Mouse (Mus musculus): Measurements from ENCODE around the gene Il12rb1.

DNA sequence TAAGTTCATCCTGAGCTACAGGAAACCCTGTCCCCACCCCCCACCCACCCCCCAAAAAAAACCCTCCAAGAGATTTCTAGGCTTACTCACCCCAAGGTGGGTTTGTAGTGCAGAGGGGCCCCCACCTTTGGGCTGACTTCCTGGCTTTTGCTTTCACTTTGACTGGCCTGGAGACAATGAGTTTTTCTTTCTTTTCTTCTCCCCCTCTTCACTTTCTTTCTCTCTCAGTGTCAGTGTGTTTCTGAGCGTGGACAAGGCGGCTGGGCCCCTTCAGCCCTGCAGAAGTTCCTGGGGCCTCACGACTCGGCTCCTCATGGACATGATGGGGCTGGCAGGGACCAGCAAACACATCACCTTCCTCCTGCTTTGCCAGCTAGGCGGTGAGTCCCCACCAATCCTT, at the start of gene Il12rb1:
- TF ChIP-seq CTCF (IDR thresholded peaks at IDR 0.05; ENCODE audit: extremely low read depth, insufficient read depth, low read length), result no peak
- no peak for TF ChIP-seq POLR2A (IDR thresholded peaks at IDR 0.05; ENCODE audit: extremely low read depth, insufficient read depth, low read length)

Measured in cortical plate, adult 2 months (tissue).